Mouse (Mus musculus) layer of hippocampus, adult 11-12 months (tissue): ENCODE measurements around the gene Irf2.

Experiments used
- DNase-seq: peaks from one replicate; pipeline ENCODE4 v3.0.0; 2022; ENCODE audit warnings: low spot score

Gene Irf2

DNA sequence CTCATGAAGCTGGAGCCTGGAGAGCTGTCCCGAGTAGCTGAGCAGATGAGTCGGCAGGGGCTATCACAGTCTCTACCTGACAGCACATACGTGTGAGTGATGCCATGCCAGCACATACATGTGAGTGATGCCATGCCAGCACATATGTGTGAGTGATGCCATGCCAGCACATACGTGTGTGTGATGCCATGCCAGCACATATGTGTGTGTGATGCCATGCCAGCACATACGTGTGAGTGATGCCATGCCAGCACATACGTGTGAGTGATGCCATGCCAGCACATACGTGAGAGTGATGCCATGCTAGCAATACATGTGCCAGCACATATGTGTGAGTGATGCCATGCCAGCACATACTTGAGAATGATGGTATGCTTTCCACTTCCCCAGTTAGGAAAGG is 18.6 kb downstream of the Irf2 start:
- no peak for DNase-seq

DNA sequence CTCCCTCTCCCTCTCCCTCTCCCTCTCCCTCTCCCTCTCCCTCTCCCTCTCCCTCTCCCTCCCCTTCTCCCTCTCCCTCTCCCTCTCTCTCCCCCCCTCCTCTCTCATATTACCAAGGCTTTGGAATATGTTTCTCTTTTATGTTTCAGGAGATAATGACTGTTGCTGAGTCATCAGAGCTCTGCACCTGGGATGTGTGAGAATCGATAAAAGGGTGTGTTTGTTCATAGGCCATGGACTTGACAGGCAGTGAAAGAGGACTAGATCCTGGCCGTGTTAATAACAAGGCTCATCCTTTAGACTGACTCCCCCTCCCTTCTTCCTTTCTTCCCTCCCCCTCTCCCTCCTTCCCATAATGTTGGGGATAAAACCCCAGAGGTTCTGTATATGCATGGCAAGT is 19.1 kb downstream of the Irf2 start:
- DNase-seq = no peak

DNA sequence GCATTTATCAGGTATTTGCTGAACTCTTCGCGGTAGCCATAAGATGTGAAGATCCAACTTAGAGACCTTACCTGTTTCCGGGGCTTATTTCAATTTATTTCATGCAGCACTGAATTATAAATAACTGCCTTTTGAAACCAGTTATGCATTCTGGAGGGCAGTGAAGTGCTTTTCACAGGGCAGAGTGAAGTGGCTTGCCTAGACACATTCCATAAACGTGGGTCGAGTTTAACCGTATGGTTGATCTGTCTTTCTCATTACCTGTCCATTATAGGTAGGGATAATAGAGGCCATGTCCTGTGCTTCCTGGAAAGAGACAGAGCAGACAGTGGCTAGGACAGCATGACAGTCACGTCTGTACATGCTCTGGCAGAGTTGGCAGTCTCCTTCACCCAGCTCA is 20.0 kb downstream of the Irf2 start:
- DNase-seq = no peak

DNA sequence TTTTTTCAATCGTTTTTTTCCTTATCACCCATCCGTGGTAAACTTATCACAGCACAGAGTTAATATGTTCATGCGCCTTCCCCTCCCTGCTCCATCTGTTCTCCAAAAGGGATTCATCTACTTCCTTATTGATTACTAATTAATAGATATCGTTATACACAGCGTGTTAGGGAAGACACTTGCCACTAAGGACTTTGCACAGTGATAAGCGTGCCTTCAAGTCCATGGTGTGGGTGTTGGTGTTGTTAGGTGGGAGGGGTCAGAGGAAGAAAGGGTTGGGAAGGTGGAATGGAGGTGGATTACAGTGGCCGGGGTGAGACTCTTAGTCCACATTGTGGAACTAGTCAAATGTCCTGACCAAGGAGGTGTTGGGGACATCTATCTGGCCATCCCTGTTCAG is 21.2 kb downstream of the Irf2 start:
- no peak for DNase-seq

DNA sequence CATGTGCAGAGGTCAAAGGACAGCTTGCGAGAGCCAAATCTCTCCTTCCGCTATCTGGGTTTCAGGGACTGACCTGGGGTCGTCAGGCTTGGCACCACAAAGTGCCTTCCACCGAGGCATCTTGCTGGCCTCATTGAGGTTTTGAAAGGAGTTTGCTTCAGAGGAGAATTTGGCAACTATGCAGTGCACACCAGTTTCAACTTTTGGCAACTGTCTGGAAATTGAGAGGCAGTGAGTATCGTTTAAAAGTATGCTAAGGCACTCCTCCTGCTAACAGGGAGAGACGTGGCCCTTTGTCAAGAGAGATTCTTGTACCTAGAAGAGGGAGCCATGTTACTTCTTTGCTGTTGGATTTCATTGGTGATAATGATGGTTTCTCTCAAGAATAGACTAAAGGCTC is 21.9 kb downstream of the Irf2 start:
- no peak for DNase-seq

DNA sequence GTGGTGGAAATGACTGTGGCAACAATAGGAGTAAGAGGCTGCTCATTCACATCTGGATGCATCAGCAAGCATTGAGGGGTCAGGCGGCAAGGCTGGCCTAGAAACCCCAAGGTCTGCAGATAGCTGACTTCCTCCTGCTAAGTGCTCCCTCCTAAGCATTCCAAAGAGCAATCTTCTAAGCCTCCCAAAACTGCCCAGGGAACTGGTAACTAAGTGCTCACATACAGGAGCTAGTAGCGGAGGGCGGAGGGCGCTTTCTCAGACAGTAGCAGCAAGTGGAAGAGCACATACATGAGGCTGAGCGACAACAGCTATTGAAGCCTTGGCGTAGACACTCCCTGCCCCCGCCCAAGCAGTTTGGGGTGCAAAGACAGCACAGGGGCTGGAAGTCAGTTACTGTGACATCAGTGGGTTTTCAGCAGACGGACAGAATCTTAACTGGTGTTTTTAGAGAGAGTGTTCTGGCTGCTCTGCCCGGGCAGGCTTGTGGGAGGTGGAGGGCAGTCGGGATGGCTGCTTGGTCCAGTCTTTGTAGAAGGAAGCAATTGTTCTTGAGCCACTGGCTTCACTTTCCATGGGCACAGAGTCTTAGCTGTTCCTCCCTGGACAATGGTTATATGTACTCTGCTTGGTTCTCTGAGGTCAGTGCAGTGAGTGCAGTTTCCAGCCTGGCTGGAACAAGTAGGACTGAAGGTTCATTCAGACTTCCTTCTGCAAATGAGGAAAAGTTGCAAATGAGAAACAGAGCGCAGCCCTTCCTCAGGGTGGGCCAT is 30.1 kb downstream of the Irf2 start:
- peak; percentile 58 for DNase-seq

DNA sequence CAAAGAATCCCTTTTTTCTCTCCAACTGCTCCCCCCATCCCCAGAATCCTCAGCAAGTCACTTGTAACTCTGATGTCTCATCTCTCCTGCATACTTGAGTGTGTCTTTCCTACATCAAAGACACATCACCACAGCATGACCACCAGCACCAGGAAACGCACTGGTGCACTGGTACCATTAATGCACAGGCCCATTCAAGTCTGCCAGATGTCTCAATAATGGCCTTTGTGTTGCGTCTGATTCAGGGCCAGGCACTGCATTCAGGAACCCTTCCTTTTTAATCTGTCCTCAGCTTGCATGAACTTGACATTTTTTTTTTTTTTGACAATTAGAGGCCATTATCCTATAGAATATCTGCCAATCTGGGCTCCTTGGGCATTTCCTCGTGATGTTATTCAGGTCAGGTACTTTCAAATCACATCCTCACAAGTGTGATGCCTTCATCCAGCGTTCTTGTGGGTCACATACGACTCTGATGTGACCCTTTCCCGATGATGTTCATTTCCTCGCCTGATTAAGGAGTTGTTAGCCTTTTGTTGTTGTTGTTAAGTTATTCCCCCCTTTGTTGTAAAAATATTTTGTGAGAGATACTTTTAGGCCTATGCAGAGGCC is 31.5 kb downstream of the Irf2 start:
- DNase-seq = no peak

DNA sequence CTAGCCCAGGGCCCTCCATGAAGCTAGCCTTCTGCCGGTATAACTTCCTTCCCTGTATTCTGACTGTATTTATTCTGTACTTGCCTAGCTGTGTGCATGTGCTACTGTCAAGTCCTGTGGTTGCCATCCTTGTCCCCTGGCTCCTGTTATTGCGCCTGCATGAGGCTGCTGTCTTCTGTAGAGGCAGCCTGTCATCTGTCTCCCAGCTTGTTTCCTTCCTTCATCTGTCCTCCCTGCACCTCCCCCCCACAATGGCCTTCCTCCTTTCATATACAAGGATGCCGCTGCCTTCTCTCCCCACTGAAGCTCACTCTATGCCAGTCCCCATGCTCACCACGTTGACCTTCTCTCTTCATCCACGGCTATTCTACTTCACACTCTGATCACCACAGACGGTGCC is 33.3 kb downstream of the Irf2 start:
- no peak for DNase-seq

DNA sequence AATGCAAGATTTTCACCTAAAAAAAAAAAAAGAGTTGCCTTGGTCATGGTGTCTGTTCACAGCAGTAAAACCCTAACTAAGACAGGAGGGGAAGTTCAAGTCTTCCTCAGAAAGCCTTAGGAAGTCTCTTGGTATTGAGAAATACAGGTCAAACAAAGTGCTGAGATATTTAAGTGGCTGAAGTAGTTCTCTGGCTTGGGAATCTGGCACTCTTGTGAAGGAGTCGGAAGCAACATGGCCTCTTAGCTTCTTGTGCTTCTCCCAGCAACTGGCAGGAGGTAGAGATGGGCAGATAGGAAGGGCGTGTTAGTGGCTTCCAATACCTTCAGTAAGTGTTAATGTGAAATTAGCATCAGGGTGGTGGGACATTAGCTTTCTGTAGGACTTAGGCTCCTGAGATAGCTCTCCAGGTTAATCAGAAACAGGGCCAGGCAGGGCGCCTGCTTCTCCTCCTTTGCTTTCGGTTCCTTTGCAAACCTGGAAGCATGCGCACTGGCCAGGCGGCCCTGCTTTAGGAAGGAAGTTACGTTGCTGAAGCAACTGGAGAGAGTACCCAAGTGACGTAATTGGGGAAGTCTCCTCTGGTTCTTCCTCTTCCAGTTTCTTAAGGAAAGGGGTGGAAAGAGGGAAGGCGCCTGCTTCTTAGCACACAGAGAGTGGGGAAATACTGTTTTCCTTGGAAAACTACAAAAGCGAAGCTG is 38.4 kb downstream of the Irf2 start:
- peak; percentile 58 for DNase-seq

DNA sequence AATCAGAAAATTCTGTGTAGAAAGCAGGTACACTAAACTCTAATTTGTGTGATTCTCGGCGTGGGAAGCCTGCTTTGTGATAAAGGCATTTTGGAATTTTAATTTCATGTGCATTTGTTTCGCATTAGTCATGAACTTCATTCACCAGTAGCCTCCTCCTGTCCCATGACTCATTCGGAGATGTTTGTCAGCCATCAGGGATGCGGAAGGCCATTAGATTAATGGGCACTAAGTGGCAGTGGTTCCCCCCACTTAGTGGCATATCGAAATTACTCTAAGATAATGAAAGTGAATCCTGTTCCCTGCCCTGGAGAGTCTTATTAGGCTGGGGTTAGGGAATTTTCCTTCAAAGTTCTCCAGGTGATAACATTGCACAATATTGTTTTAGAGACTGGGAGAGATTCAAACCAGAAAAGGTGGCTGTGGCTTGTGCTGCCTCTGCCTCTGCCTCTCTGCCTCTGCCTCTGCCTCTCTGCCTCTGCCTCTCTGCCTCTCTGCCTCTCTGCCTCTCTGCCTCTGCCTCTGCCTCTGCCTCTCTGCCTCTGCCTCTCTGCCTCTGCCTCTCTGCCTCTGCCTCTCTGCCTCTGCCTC is 41.6 kb downstream of the Irf2 start:
- no peak for DNase-seq

DNA sequence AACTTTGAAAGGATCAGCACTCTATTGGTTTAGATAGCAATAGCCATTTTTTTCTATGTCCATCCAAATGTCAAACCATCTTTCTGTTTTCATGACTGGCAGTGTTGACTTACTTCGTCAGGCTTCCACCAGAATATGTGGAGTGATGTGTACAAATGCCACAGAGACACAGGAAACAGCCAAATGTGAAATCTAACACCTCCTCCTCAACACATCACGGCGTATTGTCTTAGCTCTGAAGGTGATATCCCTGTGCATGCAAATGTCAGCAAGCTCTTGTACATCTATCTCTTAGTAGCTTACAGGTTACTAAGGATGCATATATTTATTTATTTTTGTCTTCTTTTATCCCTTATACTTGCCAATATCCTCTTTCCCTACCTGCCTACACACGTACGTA is 42.7 kb downstream of the Irf2 start:
- no peak for DNase-seq

DNA sequence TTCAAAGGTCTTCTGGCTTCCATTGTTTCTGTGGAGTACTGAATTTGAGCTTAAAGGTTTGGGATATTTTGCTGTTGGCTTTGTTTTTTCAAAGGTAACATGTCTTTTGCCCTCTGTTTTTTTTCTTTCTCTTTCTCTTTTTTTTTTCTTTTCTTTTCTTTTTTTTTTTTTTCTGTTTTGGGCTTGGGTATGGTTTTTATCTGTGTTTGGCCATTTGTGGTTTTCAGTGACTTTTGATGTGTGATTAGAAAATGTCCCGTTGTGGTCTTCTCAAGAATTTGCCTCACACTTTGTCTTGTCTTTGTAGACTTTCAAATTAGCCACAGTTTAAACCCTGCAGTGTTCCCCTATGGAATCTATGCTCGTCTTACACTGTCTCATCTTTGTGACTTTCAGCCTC is 45.5 kb downstream of the Irf2 start:
- DNase-seq = no peak

DNA sequence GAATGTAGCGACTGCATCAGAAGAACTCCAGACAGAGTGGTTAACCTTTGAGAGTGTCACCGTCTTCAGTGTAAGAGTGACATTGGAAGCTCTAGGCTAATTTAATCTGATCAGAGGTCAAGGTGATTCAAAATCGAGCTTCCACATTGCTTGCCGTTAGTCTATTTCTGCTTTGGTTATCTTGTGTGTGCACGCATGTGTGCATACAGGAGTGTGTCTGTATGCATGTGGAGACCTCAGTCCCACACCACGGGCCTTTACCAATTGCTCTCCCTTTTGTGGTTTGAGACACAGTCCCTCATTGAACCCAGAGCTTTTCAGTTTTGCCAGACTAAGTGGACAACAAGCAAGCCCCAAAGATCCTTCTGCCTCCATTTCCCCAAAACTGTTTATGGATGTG is 46.4 kb downstream of the Irf2 start:
- DNase-seq = no peak

DNA sequence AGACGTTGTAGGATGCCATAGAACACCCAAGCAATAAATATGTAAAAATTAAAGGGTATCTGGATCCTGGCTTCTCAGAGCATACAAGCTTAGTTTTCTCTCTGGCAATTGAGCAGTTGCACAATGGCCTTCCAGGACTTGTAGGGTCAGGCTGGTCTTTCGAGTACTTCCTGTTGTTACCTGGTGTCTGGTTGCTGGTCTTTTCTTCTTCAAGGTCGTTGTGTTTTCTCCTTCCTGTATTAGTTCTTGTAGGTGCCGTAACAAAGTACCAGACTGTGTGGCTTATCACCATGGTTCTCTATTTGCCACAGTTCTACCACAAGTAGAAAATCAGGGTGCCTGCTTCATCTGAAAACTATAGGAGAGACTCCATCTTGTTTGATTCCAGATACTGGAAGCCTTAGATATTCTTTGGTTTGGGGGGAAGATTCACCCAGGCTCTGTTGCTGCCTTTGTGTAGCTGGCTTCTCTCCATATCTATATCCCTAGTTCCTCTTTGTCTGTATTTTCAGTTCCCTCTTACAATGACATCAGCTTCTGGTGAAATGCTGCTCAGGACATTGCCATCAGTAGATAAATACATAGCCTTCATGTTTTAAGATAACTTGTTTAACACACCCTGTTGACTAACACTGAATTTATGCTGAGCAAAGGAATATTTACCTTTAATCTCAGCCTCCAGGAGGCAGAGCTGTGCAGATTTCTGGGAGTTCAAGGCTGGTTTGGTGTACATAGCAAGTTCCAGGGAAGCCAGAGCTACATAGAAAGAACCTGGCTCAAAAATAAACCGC is 49.8 kb downstream of the Irf2 start:
- DNase-seq = no peak

DNA sequence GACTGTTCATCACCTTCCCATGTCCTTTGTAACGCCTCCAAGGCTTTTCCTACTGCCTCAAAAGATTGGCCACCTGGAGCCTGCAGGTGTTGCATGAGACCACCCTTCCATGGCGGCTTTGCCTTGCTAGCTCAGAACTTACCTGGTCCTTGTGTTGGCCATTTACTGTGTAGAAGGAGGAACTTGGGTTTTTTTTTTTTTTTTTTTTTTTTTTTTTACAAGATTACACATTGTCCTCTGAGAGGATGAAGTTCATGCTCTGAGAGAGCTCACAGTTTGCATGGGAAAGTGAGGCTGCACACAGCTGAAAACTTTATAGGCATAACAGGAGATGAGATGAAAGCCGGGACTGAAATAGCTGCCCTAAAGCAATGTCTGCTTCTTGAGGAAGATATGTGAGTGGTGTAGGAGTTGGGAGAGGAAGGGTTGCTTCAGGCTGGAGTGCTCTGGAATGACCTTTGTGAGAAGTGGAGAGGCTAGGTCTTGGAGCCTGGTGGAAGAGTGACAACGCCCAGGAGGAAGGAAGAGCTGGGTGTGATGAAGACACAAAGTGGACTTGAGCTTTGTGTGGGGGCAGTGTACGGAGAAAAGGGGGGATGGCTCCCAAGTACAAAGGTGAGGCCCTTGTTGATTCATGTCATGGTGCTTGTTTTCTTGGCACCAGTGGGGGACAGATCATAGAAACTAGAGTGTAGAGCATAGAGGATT is 52.3 kb downstream of the Irf2 start:
- no peak for DNase-seq

DNA sequence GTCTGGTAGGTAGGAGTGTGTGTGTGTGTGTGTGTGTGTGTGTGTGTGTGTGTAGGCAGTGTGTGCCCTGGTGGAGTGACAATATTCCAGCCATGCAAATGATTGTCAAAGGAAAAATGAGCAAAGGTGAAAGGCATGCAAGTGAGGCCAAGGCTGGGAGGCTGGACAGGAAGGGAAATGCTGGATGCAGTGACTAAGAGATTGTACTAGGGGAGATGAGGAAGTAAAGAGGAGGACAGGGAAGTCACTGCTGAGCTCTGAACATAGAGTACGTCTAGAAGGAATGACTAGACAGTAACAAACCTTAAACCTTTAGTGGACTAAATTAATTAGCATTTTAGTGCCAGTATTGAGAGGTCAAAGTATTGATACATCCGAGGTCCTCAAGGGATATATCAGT is 53.1 kb downstream of the Irf2 start:
- DNase-seq = no peak

DNA sequence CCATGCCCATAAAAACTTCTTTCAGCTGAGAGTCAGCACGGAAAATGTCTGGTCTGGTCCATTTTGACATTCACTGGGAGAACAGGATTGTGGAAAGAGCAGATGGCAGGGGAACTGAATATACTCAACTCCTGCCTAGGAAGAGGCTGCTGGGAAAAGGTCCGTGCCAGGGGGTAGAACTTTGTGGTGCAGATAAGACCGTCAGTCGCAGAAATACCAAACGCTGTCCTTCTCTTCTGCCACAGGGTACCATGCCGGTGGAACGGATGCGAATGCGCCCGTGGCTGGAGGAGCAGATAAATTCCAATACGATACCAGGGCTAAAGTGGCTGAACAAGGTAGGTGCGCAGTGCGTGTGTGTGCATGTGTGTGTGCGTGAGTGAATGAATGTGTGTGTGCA is 53.7 kb downstream of the Irf2 start:
- no peak for DNase-seq

DNA sequence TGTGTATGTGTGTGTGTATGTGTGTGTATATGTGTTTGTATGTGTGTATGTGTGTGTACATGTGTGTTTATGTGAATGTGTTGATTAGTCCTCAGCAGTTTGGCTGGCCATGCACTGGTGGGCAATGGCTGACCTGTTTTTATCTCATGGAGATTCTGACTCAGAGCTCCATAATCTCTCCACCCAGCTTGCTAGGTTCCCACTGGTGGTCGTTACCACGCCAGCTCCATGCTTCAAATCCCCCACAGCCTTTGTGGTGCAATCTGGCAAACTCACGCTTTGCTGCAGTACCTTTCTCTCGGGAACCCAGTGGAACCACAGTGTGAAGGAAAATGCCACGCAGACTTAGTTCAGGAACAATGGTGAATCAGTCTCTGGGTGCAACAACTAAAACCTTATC is 54.8 kb downstream of the Irf2 start:
- DNase-seq = no peak

DNA sequence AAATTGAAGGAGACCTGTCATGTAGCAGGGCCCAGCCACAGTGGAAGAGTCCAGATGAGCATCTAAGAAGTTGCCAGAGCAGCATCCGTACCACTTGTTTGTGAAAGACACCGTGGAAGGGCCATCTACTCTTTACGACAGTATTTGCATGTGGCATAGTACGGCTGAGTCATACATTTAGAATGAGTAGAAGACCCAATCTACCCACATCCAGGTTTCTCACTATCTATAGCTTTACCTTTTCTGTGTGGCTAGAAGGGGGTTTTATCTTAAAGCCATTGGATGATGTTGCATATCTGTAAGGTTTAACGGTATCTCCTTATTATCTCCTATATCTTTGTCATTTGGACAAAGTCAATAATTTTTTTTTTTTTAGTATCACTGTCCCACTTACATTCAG is 59.7 kb downstream of the Irf2 start:
- DNase-seq = no peak

DNA sequence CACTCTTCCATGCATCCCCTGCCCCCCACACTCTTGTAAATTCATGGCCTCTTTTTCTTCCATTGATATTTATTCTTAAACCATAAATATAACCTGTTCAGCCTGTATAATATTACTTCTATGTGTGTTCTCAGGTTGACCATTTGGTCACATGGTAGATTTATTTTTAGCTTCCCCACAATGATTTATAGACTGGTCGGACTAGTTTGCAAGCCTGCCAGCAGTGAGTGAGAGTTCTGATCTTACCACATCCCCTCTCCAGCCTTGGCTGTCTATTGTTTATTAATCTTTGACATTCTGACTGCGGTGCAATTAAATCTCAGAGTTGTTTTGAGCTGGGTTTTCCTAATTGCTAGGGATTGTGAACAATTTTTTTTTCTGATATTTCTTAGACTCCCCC is 60.2 kb downstream of the Irf2 start:
- no peak for DNase-seq

DNA sequence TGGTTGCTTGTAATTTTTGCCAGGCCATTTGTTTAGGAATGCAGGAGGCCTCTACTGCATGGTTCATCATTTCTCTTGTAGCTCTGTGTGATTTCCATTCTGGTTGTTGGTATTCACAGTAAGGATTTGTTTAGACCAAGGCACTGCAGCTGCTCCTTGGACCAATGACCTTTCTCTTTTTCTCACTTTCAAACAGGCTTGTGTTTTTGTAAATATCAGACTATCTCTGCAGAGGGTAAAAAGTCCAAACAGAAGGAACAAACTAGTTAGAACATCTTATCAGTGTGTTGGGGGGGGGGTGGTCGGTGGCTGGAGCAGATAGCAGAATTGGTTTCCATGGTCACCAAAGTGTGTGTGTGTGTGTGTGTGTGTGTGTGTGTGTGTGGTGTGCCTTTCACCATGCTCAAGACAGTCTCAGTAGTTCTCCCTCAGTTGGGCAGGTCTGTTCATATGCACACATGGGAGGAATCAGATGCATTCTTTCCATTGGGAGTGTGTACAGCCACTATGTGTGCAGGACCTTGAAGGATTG is 61.7 kb downstream of the Irf2 start:
- DNase-seq = no peak
